Mouse (Mus musculus) lung, embryonic 16.5 days (tissue): ENCODE data around the gene Synpo2. TPM values are rescaled to one million over a fixed set of nuclear protein-coding genes. Genes with fewer than 3 reads are reported as not detected.

ENCODE experiments used
- ATAC-seq: fragments of 200-750 bp; cut with Nextera tagmentation; 2 replicates; pipeline ENCODE4 v1.8.0; 2017; ENCODE audit warnings: low read depth, mild to moderate bottlenecking, moderate library complexity
- H3K27ac ChIP-seq: fragments of 300-500 bp; sonication (generic); 2 replicates; pipeline ENCODE4 v1.5.1; 2014; ENCODE audit warnings: mild to moderate bottlenecking, control low read depth, low read length
- H3K27me3 ChIP-seq: fragments of 300-500 bp; sonication (generic); 2 replicates; pipeline ENCODE4 v1.6.1; 2014; ENCODE audit warnings: low read depth, low read length, mixed read lengths; ENCODE audit not compliant: control insufficient read depth, insufficient read depth
- H3K36me3 ChIP-seq: fragments of 300-500 bp; sonication (generic); 2 replicates; pipeline ENCODE4 v1.6.1; 2014; ENCODE audit warnings: low read length; ENCODE audit not compliant: control insufficient read depth, insufficient read depth
- H3K4me1 ChIP-seq: fragments of 300-500 bp; sonication (generic); replicated peaks from 2 replicates; pipeline ENCODE4 v1.6.1; 2014; ENCODE audit warnings: low read length, mixed read lengths; ENCODE audit not compliant: control insufficient read depth, insufficient read depth
- H3K4me2 ChIP-seq: fragments of 300-500 bp; sonication (generic); 2 replicates; pipeline ENCODE4 v1.6.1; 2014; ENCODE audit warnings: low read depth, low read length, control low read depth
- H3K4me3 ChIP-seq: fragments of 300-500 bp; sonication (generic); 2 replicates; pipeline ENCODE4 v1.5.1; 2014; ENCODE audit warnings: mild to moderate bottlenecking, low read length, control low read depth
- H3K9ac ChIP-seq: fragments of 300-500 bp; sonication (generic); 2 replicates; pipeline ENCODE4 v1.6.1; 2014; ENCODE audit warnings: low read length, control low read depth
- H3K9me3 ChIP-seq: fragments of 300-500 bp; sonication (generic); 2 replicates; pipeline ENCODE4 v1.6.1; 2016; ENCODE audit warnings: low read length; ENCODE audit not compliant: control insufficient read depth
- WGBS: fragments of 180-500 bp; shearing (Covaris S2); extraction: QIAGEN DNeasy Blood & Tissue Kit; methylation state at CpG from one replicate; pipeline ENCODE4 v1.1.7; 2014; 5-methylcytosine and 5-hydroxymethylcytosine counted together
- polyA plus RNA-seq: library from polyadenylated mRNA; unstranded; fragments of >200 nt; fragmentation: Nextera tagmentation; extraction: Ambion mirVana; gene quantifications from 2 replicates; pipeline ENCODE4 v1.2.1, GENCODE M21; 2015

Gene Synpo2
- polyA plus RNA-seq, 1 experiment from 2014 or later = 12.1 TPM

GRCm38 (mm10) chr3:123176366-123177334 lies 59.3 kb downstream of the Synpo2 start:
- Histone ChIP-seq H3K27ac (no peak overlapping the region), H3K9me3 (no peaks in the 10 kb centered on the region)

GRCm38 (mm10) chr3:123175142-123175541 lies 60.8 kb downstream of the Synpo2 start:
- WGBS = 82% methylated on average over 7 of the region's 7 CpGs
- H3K27me3 ChIP-seq = no peaks in the 10 kb centered on the region
- no peak overlapping the region for H3K9ac ChIP-seq
- ATAC-seq = no peak
- H3K4me3 ChIP-seq = no peak overlapping the region
- H3K4me2 ChIP-seq = no peak overlapping the region
- no peaks in the 10 kb centered on the region for H3K36me3 ChIP-seq
- H3K9me3 ChIP-seq = no peaks in the 10 kb centered on the region
- H3K4me1 ChIP-seq = peaks cover 3% of the 10 kb centered on the region; the same call in 1 of the 2 replicates
- H3K27ac ChIP-seq = no peak overlapping the region

More at GRCm38 (mm10) chr3:123176366-123177334, 59.3 kb downstream of the Synpo2 start:
- Histone ChIP-seq H3K4me1 (peaks cover 3% of the 10 kb centered on the region; the same call in 1 of the 2 replicates), H3K4me3 (no peak overlapping the region), H3K9ac (no peak overlapping the region), H3K4me2 (no peak overlapping the region), H3K36me3 (no peaks in the 10 kb centered on the region), H3K27me3 (no peaks in the 10 kb centered on the region)
- no peak for ATAC-seq
- WGBS = 53% methylated on average over 19 of the region's 19 CpGs

- Histone ChIP-seq H3K27me3 (no peaks in the 10 kb centered on the region), H3K4me1 (peaks cover 3% of the 10 kb centered on the region; the same call in 1 of the 2 replicates), H3K27ac (no peak overlapping the region), H3K36me3 (no peaks in the 10 kb centered on the region), H3K9me3 (no peaks in the 10 kb centered on the region), H3K4me2 (no peak overlapping the region), H3K4me3 (no peak overlapping the region), H3K9ac (no peak overlapping the region)
- ATAC-seq = no peak
- 79% methylated on average over 8 of the region's 8 CpGs for WGBS
Measured at GRCm38 (mm10) chr3:123174379-123174697, 61.6 kb downstream of the Synpo2 start.

GRCm38 (mm10) chr3:123173553-123174378 lies 62.2 kb downstream of the Synpo2 start:
- Histone ChIP-seq H3K27ac (no peak overlapping the region), H3K36me3 (no peaks in the 10 kb centered on the region), H3K4me2 (no peak overlapping the region), H3K27me3 (no peaks in the 10 kb centered on the region), H3K4me1 (no peaks in the 10 kb centered on the region), H3K4me3 (no peak overlapping the region), H3K9ac (no peak overlapping the region), H3K9me3 (no peaks in the 10 kb centered on the region)
- no peak for ATAC-seq
- WGBS = 85% methylated on average over 21 of the region's 21 CpGs

- Histone ChIP-seq H3K9ac (no peak overlapping the region), H3K36me3 (no peaks in the 10 kb centered on the region), H3K27me3 (no peaks in the 10 kb centered on the region), H3K9me3 (no peaks in the 10 kb centered on the region), H3K4me3 (no peak overlapping the region), H3K4me2 (no peak overlapping the region), H3K27ac (no peak overlapping the region), H3K4me1 (no peaks in the 10 kb centered on the region)
- WGBS = 72% methylated on average over 5 of the region's 5 CpGs
- no peak for ATAC-seq
Measured at GRCm38 (mm10) chr3:123172151-123172550, 63.8 kb downstream of the Synpo2 start.

- ATAC-seq = no peak
- Histone ChIP-seq H3K4me1 (no peaks in the 10 kb centered on the region), H3K27ac (no peak overlapping the region), H3K4me2 (no peak overlapping the region), H3K4me3 (no peak overlapping the region), H3K27me3 (no peaks in the 10 kb centered on the region), H3K36me3 (no peaks in the 10 kb centered on the region), H3K9ac (no peak overlapping the region), H3K9me3 (no peaks in the 10 kb centered on the region)
- WGBS = 67% methylated on average over 4 of the region's 4 CpGs
Measured at GRCm38 (mm10) chr3:123169398-123169797, 66.6 kb downstream of the Synpo2 start.

GRCm38 (mm10) chr3:123168815-123169214 lies 67.1 kb downstream of the Synpo2 start:
- H3K27me3 ChIP-seq = no peaks in the 10 kb centered on the region
- 6% methylated on average over 5 of the region's 5 CpGs for WGBS
- H3K4me2 ChIP-seq = no peak overlapping the region
- H3K27ac ChIP-seq = no peak overlapping the region
- no peaks in the 10 kb centered on the region for H3K36me3 ChIP-seq
- no peak overlapping the region for H3K4me3 ChIP-seq
- H3K4me1 ChIP-seq = no peaks in the 10 kb centered on the region
- no peaks in the 10 kb centered on the region for H3K9me3 ChIP-seq
- peak; percentile 45; the same call in 1 of the 2 replicates for ATAC-seq
- H3K9ac ChIP-seq = no peak overlapping the region

GRCm38 (mm10) chr3:123166450-123166849 lies 69.5 kb downstream of the Synpo2 start:
- no peaks in the 10 kb centered on the region for H3K27me3 ChIP-seq
- ATAC-seq = no peak
- no peaks in the 10 kb centered on the region for H3K36me3 ChIP-seq
- WGBS = 46% methylated on average over 5 of the region's 5 CpGs
- no peak overlapping the region for H3K4me2 ChIP-seq
- H3K9ac ChIP-seq = no peak overlapping the region
- no peaks in the 10 kb centered on the region for H3K4me1 ChIP-seq
- H3K27ac ChIP-seq = no peak overlapping the region
- H3K4me3 ChIP-seq = no peak overlapping the region
- no peaks in the 10 kb centered on the region for H3K9me3 ChIP-seq

GRCm38 (mm10) chr3:123164183-123164582 lies 71.8 kb downstream of the Synpo2 start:
- Histone ChIP-seq H3K9ac (no peak overlapping the region), H3K36me3 (no peaks in the 10 kb centered on the region), H3K27ac (no peak overlapping the region), H3K4me3 (no peak overlapping the region), H3K4me2 (no peak overlapping the region), H3K9me3 (no peaks in the 10 kb centered on the region), H3K4me1 (no peaks in the 10 kb centered on the region), H3K27me3 (no peaks in the 10 kb centered on the region)
- no peak for ATAC-seq
- 50% methylated on average over 1 of the region's 1 CpGs for WGBS
